Mouse (Mus musculus): ENCODE data around the gene Etfbkmt. TPM values are rescaled to one million over a fixed set of nuclear protein-coding genes. Genes with fewer than 3 reads are reported as not detected.
"Not testable (repeated sequence)": the region's sequence is repeated elsewhere in the genome, so short reads cannot be mapped to it uniquely, and the experiment has no call there.

Gene Etfbkmt
- polyA plus RNA-seq, 1 experiment from 2014 or later = 10.2 TPM

DNA sequence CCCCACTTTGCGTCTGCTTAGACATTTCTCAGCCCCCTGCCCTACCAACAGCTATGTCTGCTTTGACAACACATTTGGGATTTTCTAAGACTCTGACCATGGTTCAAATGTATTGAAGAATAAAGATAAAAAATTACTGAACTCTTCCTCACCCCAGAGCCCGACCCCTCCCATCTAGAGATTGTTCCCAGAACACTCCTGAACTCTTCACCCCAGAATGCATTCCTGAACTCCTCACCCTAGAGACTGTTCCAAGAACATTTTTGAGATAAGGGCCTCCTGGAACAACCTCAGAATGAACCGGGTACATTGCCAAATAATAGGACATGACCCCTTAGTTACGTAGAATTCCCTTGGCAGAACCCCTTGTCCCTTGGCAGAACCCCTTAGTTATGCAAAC lies 27.4 kb downstream of the Etfbkmt start:
- H3K4me1 ChIP-seq (replicated peaks; ENCODE audit: control insufficient read depth, insufficient read depth, low read length); H3K4me2 ChIP-seq (ENCODE audit: low read depth, low read length, severe bottlenecking); H3K27ac ChIP-seq (ENCODE audit: low read depth, low read length); ATAC-seq (replicated peaks; ENCODE audit: low FRiP score); H3K9ac ChIP-seq (ENCODE audit: low read length); H3K9me3 ChIP-seq (ENCODE audit: control insufficient read depth, low read length); DNase-seq (ENCODE audit: low spot score); H3K27me3 ChIP-seq (ENCODE audit: control insufficient read depth, insufficient read depth, low read length); H3K4me3 ChIP-seq (ENCODE audit: low read depth, low read length); H3K36me3 ChIP-seq (ENCODE audit: control insufficient read depth, insufficient read depth, low read length): not testable (repeated sequence)
- 87% methylated on average over 3 of the region's 4 CpGs for WGBS

DNA sequence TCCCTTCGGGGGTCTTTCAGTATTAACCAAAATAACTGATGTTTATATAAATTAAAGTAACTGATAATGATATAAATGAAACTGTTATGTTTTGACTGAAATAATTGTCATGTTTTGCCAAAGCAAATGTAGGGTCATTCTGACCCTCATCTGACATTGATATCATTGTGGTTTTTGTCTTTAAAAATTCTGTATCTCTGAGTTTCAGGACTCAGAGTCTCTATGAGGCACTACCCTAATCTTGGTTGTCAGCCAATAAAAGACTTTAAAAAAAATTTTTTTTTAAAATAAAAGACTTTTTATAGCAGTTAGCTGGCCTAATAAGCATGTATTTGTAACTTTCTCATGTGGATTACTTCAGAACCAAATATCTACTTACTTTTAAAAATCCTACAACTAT lies 28.0 kb downstream of the Etfbkmt start:
- H3K27me3 ChIP-seq (ENCODE audit: control insufficient read depth, insufficient read depth, low read length) = no peaks in the 10 kb centered on the region
- H3K27ac ChIP-seq (ENCODE audit: low read depth, low read length) = no peak overlapping the region
- no peaks in the 10 kb centered on the region for H3K4me1 ChIP-seq (replicated peaks; ENCODE audit: control insufficient read depth, insufficient read depth, low read length)
- H3K36me3 ChIP-seq (ENCODE audit: control insufficient read depth, insufficient read depth, low read length) = peaks cover 6% of the 10 kb centered on the region; the same call in 1 of the 2 replicates
- no peak overlapping the region for H3K4me3 ChIP-seq (ENCODE audit: low read depth, low read length)
- H3K9ac ChIP-seq (ENCODE audit: low read length) = no peak overlapping the region
- ATAC-seq (replicated peaks; ENCODE audit: low FRiP score) = no peak
- H3K9me3 ChIP-seq (ENCODE audit: control insufficient read depth, low read length) = no peaks in the 10 kb centered on the region
- no peak overlapping the region for H3K4me2 ChIP-seq (ENCODE audit: low read depth, low read length, severe bottlenecking)
- DNase-seq (ENCODE audit: low spot score) = no peak
- WGBS = 93% methylated on average over 1 of the region's 1 CpGs

- Histone ChIP-seq H3K27me3 (ENCODE audit: control insufficient read depth, insufficient read depth, low read length) (no peaks in the 10 kb centered on the region), H3K4me3 (ENCODE audit: low read depth, low read length) (no peak overlapping the region), H3K27ac (ENCODE audit: low read depth, low read length) (no peak overlapping the region), H3K4me2 (ENCODE audit: low read depth, low read length, severe bottlenecking) (no peak overlapping the region), H3K9ac (ENCODE audit: low read length) (no peak overlapping the region), H3K9me3 (ENCODE audit: control insufficient read depth, low read length) (no peaks in the 10 kb centered on the region), H3K4me1 (replicated peaks; ENCODE audit: control insufficient read depth, insufficient read depth, low read length) (no peaks in the 10 kb centered on the region), H3K36me3 (ENCODE audit: control insufficient read depth, insufficient read depth, low read length) (peaks cover 6% of the 10 kb centered on the region; the same call in 1 of the 2 replicates)
- ATAC-seq (replicated peaks; ENCODE audit: low FRiP score) (no peak), DNase-seq (ENCODE audit: low spot score) (no peak)
- WGBS = 99% methylated on average over 2 of the region's 2 CpGs
These were observed 28.8 kb downstream of the Etfbkmt start for GRCm38 (mm10) chr6:149168436-149168835.

DNA sequence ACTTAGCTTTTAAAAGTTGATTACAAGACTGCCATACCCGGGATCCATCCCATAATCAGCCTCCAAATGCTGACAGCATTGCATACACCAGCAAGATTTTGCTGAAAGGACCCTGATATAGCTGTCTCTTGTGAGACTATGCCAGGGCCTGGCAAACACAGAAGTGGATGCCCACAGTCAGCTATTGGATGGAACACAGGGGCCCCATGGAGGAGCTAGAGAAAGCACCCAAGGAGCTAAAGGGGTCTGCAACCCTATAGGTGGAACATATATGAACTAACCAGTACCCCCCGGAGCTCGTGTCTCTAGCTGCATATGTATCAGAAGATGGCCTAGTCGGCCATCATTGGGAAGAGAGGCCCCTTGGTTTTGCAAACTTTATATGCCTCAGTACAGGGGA lies 30.3 kb downstream of the Etfbkmt start:
- not testable (repeated sequence) for H3K9me3 ChIP-seq (ENCODE audit: control insufficient read depth, low read length); H3K27me3 ChIP-seq (ENCODE audit: control insufficient read depth, insufficient read depth, low read length); H3K36me3 ChIP-seq (ENCODE audit: control insufficient read depth, insufficient read depth, low read length); H3K27ac ChIP-seq (ENCODE audit: low read depth, low read length); H3K4me3 ChIP-seq (ENCODE audit: low read depth, low read length); DNase-seq (ENCODE audit: low spot score); H3K4me1 ChIP-seq (replicated peaks; ENCODE audit: control insufficient read depth, insufficient read depth, low read length); ATAC-seq (replicated peaks; ENCODE audit: low FRiP score); H3K4me2 ChIP-seq (ENCODE audit: low read depth, low read length, severe bottlenecking); H3K9ac ChIP-seq (ENCODE audit: low read length)
- 87% methylated on average over 4 of the region's 4 CpGs for WGBS

- no peak for DNase-seq (ENCODE audit: low spot score)
- Histone ChIP-seq H3K9me3 (ENCODE audit: control insufficient read depth, low read length) (no peaks in the 10 kb centered on the region), H3K9ac (ENCODE audit: low read length) (no peak overlapping the region), H3K4me1 (replicated peaks; ENCODE audit: control insufficient read depth, insufficient read depth, low read length) (no peaks in the 10 kb centered on the region), H3K4me3 (ENCODE audit: low read depth, low read length) (no peak overlapping the region), H3K4me2 (ENCODE audit: low read depth, low read length, severe bottlenecking) (no peak overlapping the region), H3K27me3 (ENCODE audit: control insufficient read depth, insufficient read depth, low read length) (no peaks in the 10 kb centered on the region), H3K27ac (ENCODE audit: low read depth, low read length) (no peak overlapping the region), H3K36me3 (ENCODE audit: control insufficient read depth, insufficient read depth, low read length) (peaks cover 12% of the 10 kb centered on the region)
- 89% methylated on average over 4 of the region's 4 CpGs for WGBS
- ATAC-seq (replicated peaks; ENCODE audit: low FRiP score) = 0 out of 2 replicates have a peak, but pooled peaks have one; percentile 21
These were observed 34.4 kb downstream of the Etfbkmt start for GRCm38 (mm10) chr6:149173831-149174625.

DNA sequence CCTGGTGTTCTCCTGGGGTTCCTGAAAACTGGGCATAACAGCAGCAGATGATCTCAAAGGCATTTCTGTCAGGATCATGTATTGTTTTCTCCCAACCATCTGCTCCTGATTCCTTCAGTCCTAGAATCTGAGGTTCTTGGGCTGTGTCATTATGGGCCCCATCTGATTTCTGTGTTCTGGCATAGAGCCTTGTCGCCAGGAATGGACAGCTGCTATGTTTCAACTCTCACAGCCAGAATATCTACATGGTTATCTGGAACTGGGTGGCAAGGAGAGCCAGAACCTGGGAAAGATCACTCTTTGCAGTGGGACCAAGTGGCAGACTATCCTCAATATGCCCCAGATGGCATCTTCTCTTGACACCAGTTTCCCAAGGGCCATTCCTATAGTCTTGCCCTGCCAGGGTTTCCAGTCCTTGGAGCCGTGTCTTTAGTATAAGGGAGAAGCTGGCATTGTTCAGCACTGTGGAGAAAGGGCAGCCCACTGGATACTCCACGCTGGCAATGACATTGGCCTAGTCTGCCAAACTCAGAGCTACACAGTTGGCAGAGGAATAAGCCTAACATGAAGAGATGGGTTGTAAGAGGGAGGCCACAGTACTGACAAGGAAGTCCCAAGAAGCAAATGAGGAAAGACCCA lies 35.4 kb downstream of the Etfbkmt start:
- Histone ChIP-seq H3K9me3 (ENCODE audit: control insufficient read depth, low read length) (no peaks in the 10 kb centered on the region), H3K36me3 (ENCODE audit: control insufficient read depth, insufficient read depth, low read length) (peaks cover 18% of the 10 kb centered on the region), H3K4me2 (ENCODE audit: low read depth, low read length, severe bottlenecking) (no peak overlapping the region), H3K27me3 (ENCODE audit: control insufficient read depth, insufficient read depth, low read length) (no peaks in the 10 kb centered on the region), H3K9ac (ENCODE audit: low read length) (no peak overlapping the region), H3K4me1 (replicated peaks; ENCODE audit: control insufficient read depth, insufficient read depth, low read length) (no peaks in the 10 kb centered on the region), H3K27ac (ENCODE audit: low read depth, low read length) (no peak overlapping the region), H3K4me3 (ENCODE audit: low read depth, low read length) (no peak overlapping the region)
- 94% methylated on average over 3 of the region's 3 CpGs for WGBS
- no peak for ATAC-seq (replicated peaks; ENCODE audit: low FRiP score)
- DNase-seq (ENCODE audit: low spot score) = no peak

DNA sequence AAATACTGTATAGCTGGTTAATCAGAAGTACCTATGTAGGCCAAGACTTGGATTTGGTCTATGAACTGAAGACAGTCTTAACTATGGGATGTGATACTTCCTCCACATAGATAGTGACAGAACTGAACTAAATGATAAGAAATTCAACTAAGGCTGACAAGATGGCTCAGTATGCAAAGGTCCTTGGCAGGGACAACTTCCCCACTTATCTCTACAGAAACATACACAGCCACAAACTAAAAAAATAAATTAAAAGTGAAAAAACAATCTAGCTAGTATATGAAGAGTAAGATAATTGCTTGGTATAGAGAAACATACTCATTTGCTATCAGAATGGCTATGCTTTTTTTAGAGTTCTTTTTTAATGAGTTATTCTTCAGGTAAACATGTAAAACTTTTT lies 39.4 kb downstream of the Etfbkmt start:
- no peak for DNase-seq (ENCODE audit: low spot score)
- Histone ChIP-seq H3K9ac (ENCODE audit: low read length) (no peak overlapping the region), H3K4me1 (replicated peaks; ENCODE audit: control insufficient read depth, insufficient read depth, low read length) (no peaks in the 10 kb centered on the region), H3K4me2 (ENCODE audit: low read depth, low read length, severe bottlenecking) (no peak overlapping the region), H3K27ac (ENCODE audit: low read depth, low read length) (no peak overlapping the region), H3K9me3 (ENCODE audit: control insufficient read depth, low read length) (no peaks in the 10 kb centered on the region), H3K36me3 (ENCODE audit: control insufficient read depth, insufficient read depth, low read length) (peaks cover 23% of the 10 kb centered on the region), H3K4me3 (ENCODE audit: low read depth, low read length) (no peak overlapping the region), H3K27me3 (ENCODE audit: control insufficient read depth, insufficient read depth, low read length) (no peaks in the 10 kb centered on the region)
- no peak for ATAC-seq (replicated peaks; ENCODE audit: low FRiP score)

DNA sequence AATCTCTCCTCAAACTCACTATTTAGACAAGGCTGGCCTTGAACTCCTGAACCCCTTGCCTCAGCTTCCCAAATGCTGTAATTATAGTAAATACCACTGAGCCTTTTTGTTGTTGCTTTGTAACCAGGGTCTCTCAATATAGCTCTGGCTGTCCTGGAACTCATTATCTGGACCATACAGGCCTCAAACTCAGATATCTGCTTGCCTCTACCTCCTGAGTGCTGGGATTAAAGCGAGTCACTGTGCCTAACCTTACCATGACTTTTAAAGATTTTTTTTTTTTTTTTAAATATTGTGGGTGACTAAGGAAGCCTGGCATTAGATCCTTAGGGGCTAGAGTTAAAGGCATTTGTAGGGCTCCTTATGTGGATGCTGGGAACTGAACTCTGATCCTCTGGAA lies 44.4 kb downstream of the Etfbkmt start:
- Histone ChIP-seq H3K27ac (ENCODE audit: low read depth, low read length) (no peak overlapping the region), H3K4me2 (ENCODE audit: low read depth, low read length, severe bottlenecking) (no peak overlapping the region), H3K36me3 (ENCODE audit: control insufficient read depth, insufficient read depth, low read length) (peaks cover 11% of the 10 kb centered on the region), H3K9me3 (ENCODE audit: control insufficient read depth, low read length) (no peaks in the 10 kb centered on the region), H3K4me3 (ENCODE audit: low read depth, low read length) (no peak overlapping the region), H3K27me3 (ENCODE audit: control insufficient read depth, insufficient read depth, low read length) (no peaks in the 10 kb centered on the region), H3K9ac (ENCODE audit: low read length) (no peak overlapping the region), H3K4me1 (replicated peaks; ENCODE audit: control insufficient read depth, insufficient read depth, low read length) (peaks cover 2% of the 10 kb centered on the region; the same call in 1 of the 2 replicates)
- 96% methylated on average over 1 of the region's 1 CpGs for WGBS
- no peak for ATAC-seq (replicated peaks; ENCODE audit: low FRiP score)
- DNase-seq (ENCODE audit: low spot score) = no peak

Data from forebrain, embryonic 11.5 days (tissue).